Mouse (Mus musculus) mouse embryonic stem cell (cell line): ENCODE results near the gene Arhgap19.
"Not testable (repeated sequence)": the region's sequence is repeated elsewhere in the genome, so short reads cannot be mapped to it uniquely, and the experiment has no call there.

Experiments used
- in situ Hi-C, 2 experiments: fragments of 300-500 bp; cut with MboI; formaldehyde crosslinking; loops; 1 replicate in 1 of 2; 3 replicates in 1 of 2; pipeline ENCODE4 v1.14.3; 2019 to 2020; ENCODE audit warnings: low sequenced_read_pairs in 2 of 2, low pct_unique_long_range_greater_than_20kb in 1 of 2, mixed read lengths in 1 of 2; ENCODE audit not compliant: unreplicated experiment in 1 of 2

The Arhgap19 gene

GRCm38 (mm10) chr19:41801742-41802369 lies at the start of gene Arhgap19:
TSS of gene Arhgap19 (minus strand) at chr19:41802047.
- in situ Hi-C loops: no loop called here

- in situ Hi-C loops: no loop called here
Measured at GRCm38 (mm10) chr19:41850719-41851543, 49.1 kb upstream of the Arhgap19 start.

- in situ Hi-C loops: no loop called here
Measured at GRCm38 (mm10) chr19:41850021-41850718, 48.3 kb upstream of the Arhgap19 start.

GRCm38 (mm10) chr19:41847992-41848851 lies 46.4 kb upstream of the Arhgap19 start, which contains the start of gene Frat2:
TSS of gene Frat2 (minus strand) at chr19:41848132.
- in situ Hi-C loops: no loop called here

- in situ Hi-C loops: not testable (repeated sequence)
Measured at GRCm38 (mm10) chr19:41847614-41847991, 45.8 kb upstream of the Arhgap19 start.

GRCm38 (mm10) chr19:41847091-41847581 lies 45.3 kb upstream of the Arhgap19 start:
- in situ Hi-C loops: no loop called here

- in situ Hi-C loops: no loop called here
Measured at GRCm38 (mm10) chr19:41846366-41847090, 44.7 kb upstream of the Arhgap19 start.

- in situ Hi-C loops: no loop called here
Measured at GRCm38 (mm10) chr19:41844345-41844744, 42.5 kb upstream of the Arhgap19 start.

- in situ Hi-C loops: no loop called here
Measured at GRCm38 (mm10) chr19:41842706-41843105, 40.9 kb upstream of the Arhgap19 start.

GRCm38 (mm10) chr19:41842196-41842595 lies 40.3 kb upstream of the Arhgap19 start:
- in situ Hi-C loops: no loop called here

GRCm38 (mm10) chr19:41841105-41841750 lies 39.4 kb upstream of the Arhgap19 start:
- in situ Hi-C loops: no loop called here

- in situ Hi-C loops: no loop called here
Measured at GRCm38 (mm10) chr19:41839685-41840084, 37.8 kb upstream of the Arhgap19 start.

GRCm38 (mm10) chr19:41838808-41839207 lies 37.0 kb upstream of the Arhgap19 start:
- in situ Hi-C loops: no loop called here

GRCm38 (mm10) chr19:41837917-41838261 lies 36.0 kb upstream of the Arhgap19 start:
- in situ Hi-C loops: no loop called here

- in situ Hi-C loops: no loop called here
Measured at GRCm38 (mm10) chr19:41837194-41837916, 35.5 kb upstream of the Arhgap19 start.

GRCm38 (mm10) chr19:41836719-41837118 lies 34.9 kb upstream of the Arhgap19 start:
- in situ Hi-C loops: no loop called here

- in situ Hi-C loops: no loop called here
Measured at GRCm38 (mm10) chr19:41835816-41836215, 34.0 kb upstream of the Arhgap19 start.
